Mouse (Mus musculus): ENCODE data around the gene Prkch.

Prkch gene

GRCm38 (mm10) chr12:73609676-73610545 is 25.3 kb downstream of the Prkch start:
- Histone ChIP-seq H3K4me3 (replicated peaks; ENCODE audit: low read length) (no peak overlapping the region), H3K4me1 (replicated peaks; ENCODE audit: low read depth, low read length) (no peaks in the 10 kb centered on the region; the same call in 1 of the 2 replicates), H3K36me3 (ENCODE audit: insufficient read depth, low read length) (no peaks in the 10 kb centered on the region), H3K27me3 (ENCODE audit: insufficient read depth, low read length) (peaks cover 4% of the 10 kb centered on the region; the same call in 1 of the 2 replicates), H3K9me3 (ENCODE audit: low read length) (no peaks in the 10 kb centered on the region)
- no peak for TF ChIP-seq CTCF (conservative IDR thresholded peaks at IDR 0.05; ENCODE audit: low read length)
- TF ChIP-seq POU5F1 (IDR thresholded peaks at IDR 0.05; ENCODE audit: borderline replicate concordance, low read length), result no peak
- TF ChIP-seq NANOG (IDR thresholded peaks at IDR 0.05; ENCODE audit: borderline replicate concordance, low read length), result no peak

GRCm38 (mm10) chr12:73610831-73611370 is 26.3 kb downstream of the Prkch start:
- Histone ChIP-seq H3K27me3 (ENCODE audit: insufficient read depth, low read length) (peaks cover 4% of the 10 kb centered on the region; the same call in 1 of the 2 replicates), H3K4me1 (replicated peaks; ENCODE audit: low read depth, low read length) (no peaks in the 10 kb centered on the region; the same call in 1 of the 2 replicates), H3K36me3 (ENCODE audit: insufficient read depth, low read length) (no peaks in the 10 kb centered on the region), H3K9me3 (ENCODE audit: low read length) (no peaks in the 10 kb centered on the region), H3K4me3 (replicated peaks; ENCODE audit: low read length) (no peak overlapping the region)
- TF ChIP-seq CTCF (conservative IDR thresholded peaks at IDR 0.05; ENCODE audit: low read length) (no peak), NANOG (IDR thresholded peaks at IDR 0.05; ENCODE audit: borderline replicate concordance, low read length) (no peak), POU5F1 (IDR thresholded peaks at IDR 0.05; ENCODE audit: borderline replicate concordance, low read length) (no peak)

- peaks cover 4% of the 10 kb centered on the region; the same call in 1 of the 2 replicates for H3K27me3 ChIP-seq (ENCODE audit: insufficient read depth, low read length)
- peaks cover 6% of the 10 kb centered on the region for H3K4me1 ChIP-seq (replicated peaks; ENCODE audit: low read depth, low read length)
- TF ChIP-seq POU5F1 (IDR thresholded peaks at IDR 0.05; ENCODE audit: borderline replicate concordance, low read length), result no peak
- no peak for TF ChIP-seq NANOG (IDR thresholded peaks at IDR 0.05; ENCODE audit: borderline replicate concordance, low read length)
- H3K36me3 ChIP-seq (ENCODE audit: insufficient read depth, low read length), result no peaks in the 10 kb centered on the region
- H3K9me3 ChIP-seq (ENCODE audit: low read length), result no peaks in the 10 kb centered on the region
- H3K4me3 ChIP-seq (replicated peaks; ENCODE audit: low read length), result no peak overlapping the region
Observed at GRCm38 (mm10) chr12:73611741-73612140, 27.1 kb downstream of the Prkch start.

GRCm38 (mm10) chr12:73613183-73613582 is 28.6 kb downstream of the Prkch start:
- Histone ChIP-seq H3K27me3 (ENCODE audit: insufficient read depth, low read length) (peaks cover 4% of the 10 kb centered on the region; the same call in 1 of the 2 replicates), H3K4me3 (replicated peaks; ENCODE audit: low read length) (no peak overlapping the region), H3K36me3 (ENCODE audit: insufficient read depth, low read length) (no peaks in the 10 kb centered on the region), H3K9me3 (ENCODE audit: low read length) (no peaks in the 10 kb centered on the region), H3K4me1 (replicated peaks; ENCODE audit: low read depth, low read length) (peaks cover 15% of the 10 kb centered on the region)
- no peak for TF ChIP-seq CTCF (conservative IDR thresholded peaks at IDR 0.05; ENCODE audit: low read length)
- TF ChIP-seq NANOG (IDR thresholded peaks at IDR 0.05; ENCODE audit: borderline replicate concordance, low read length), result no peak
- no peak for TF ChIP-seq POU5F1 (IDR thresholded peaks at IDR 0.05; ENCODE audit: borderline replicate concordance, low read length)

- H3K4me3 ChIP-seq (replicated peaks; ENCODE audit: low read length), result no peak overlapping the region
- TF ChIP-seq POU5F1 (IDR thresholded peaks at IDR 0.05; ENCODE audit: borderline replicate concordance, low read length), result no peak
- no peak for TF ChIP-seq CTCF (conservative IDR thresholded peaks at IDR 0.05; ENCODE audit: low read length)
- no peak for TF ChIP-seq NANOG (IDR thresholded peaks at IDR 0.05; ENCODE audit: borderline replicate concordance, low read length)
- H3K9me3 ChIP-seq (ENCODE audit: low read length), result no peaks in the 10 kb centered on the region
- peaks cover 26% of the 10 kb centered on the region for H3K4me1 ChIP-seq (replicated peaks; ENCODE audit: low read depth, low read length)
- H3K36me3 ChIP-seq (ENCODE audit: insufficient read depth, low read length), result no peaks in the 10 kb centered on the region
- H3K27me3 ChIP-seq (ENCODE audit: insufficient read depth, low read length), result no peaks in the 10 kb centered on the region
Observed at GRCm38 (mm10) chr12:73617652-73618051, 33.1 kb downstream of the Prkch start.

- H3K9me3 ChIP-seq (ENCODE audit: low read length), result no peaks in the 10 kb centered on the region
- no peaks in the 10 kb centered on the region for H3K27me3 ChIP-seq (ENCODE audit: insufficient read depth, low read length)
- no peak overlapping the region for H3K4me3 ChIP-seq (replicated peaks; ENCODE audit: low read length)
- TF ChIP-seq CTCF (conservative IDR thresholded peaks at IDR 0.05; ENCODE audit: low read length), result no peak
- no peak for TF ChIP-seq POU5F1 (IDR thresholded peaks at IDR 0.05; ENCODE audit: borderline replicate concordance, low read length)
- TF ChIP-seq NANOG (IDR thresholded peaks at IDR 0.05; ENCODE audit: borderline replicate concordance, low read length), result no peak
- no peaks in the 10 kb centered on the region for H3K36me3 ChIP-seq (ENCODE audit: insufficient read depth, low read length)
- peaks cover 3% of the 10 kb centered on the region; the same call in 1 of the 2 replicates for H3K4me1 ChIP-seq (replicated peaks; ENCODE audit: low read depth, low read length)
Observed at GRCm38 (mm10) chr12:73625277-73626032, 40.9 kb downstream of the Prkch start.

GRCm38 (mm10) chr12:73627902-73628301 is 43.3 kb downstream of the Prkch start:
- H3K4me1 ChIP-seq (replicated peaks; ENCODE audit: low read depth, low read length), result peaks cover 8% of the 10 kb centered on the region
- no peaks in the 10 kb centered on the region for H3K36me3 ChIP-seq (ENCODE audit: insufficient read depth, low read length)
- H3K4me3 ChIP-seq (replicated peaks; ENCODE audit: low read length), result no peak overlapping the region
- no peaks in the 10 kb centered on the region for H3K9me3 ChIP-seq (ENCODE audit: low read length)
- TF ChIP-seq NANOG (IDR thresholded peaks at IDR 0.05; ENCODE audit: borderline replicate concordance, low read length) (no peak), CTCF (conservative IDR thresholded peaks at IDR 0.05; ENCODE audit: low read length) (no peak), POU5F1 (IDR thresholded peaks at IDR 0.05; ENCODE audit: borderline replicate concordance, low read length) (no peak)
- no peaks in the 10 kb centered on the region for H3K27me3 ChIP-seq (ENCODE audit: insufficient read depth, low read length)

- Histone ChIP-seq H3K4me1 (replicated peaks; ENCODE audit: low read depth, low read length) (peaks cover 8% of the 10 kb centered on the region), H3K4me3 (replicated peaks; ENCODE audit: low read length) (no peak overlapping the region), H3K36me3 (ENCODE audit: insufficient read depth, low read length) (no peaks in the 10 kb centered on the region), H3K27me3 (ENCODE audit: insufficient read depth, low read length) (no peaks in the 10 kb centered on the region), H3K9me3 (ENCODE audit: low read length) (no peaks in the 10 kb centered on the region)
- TF ChIP-seq CTCF (conservative IDR thresholded peaks at IDR 0.05; ENCODE audit: low read length), result no peak
Observed at GRCm38 (mm10) chr12:73630596-73630995, 46.0 kb downstream of the Prkch start.

All from E14TG2a.4 (cell line).